Mouse (Mus musculus): ENCODE results near the gene Ndufaf2.

GRCm38 (mm10) chr13:108092290-108092689 is 66.1 kb downstream of the Ndufaf2 start:
- no peak for TF ChIP-seq CTCF (IDR thresholded peaks at IDR 0.05)
- no peak for TF ChIP-seq EP300 (IDR thresholded peaks at IDR 0.05)

All from lung, postnatal 0 days (tissue).